Mouse (Mus musculus) telencephalon, adult 2 months (tissue): ENCODE results near the gene Pmepa1.

ENCODE experiments used
- DNase-seq: peaks from one replicate; pipeline ENCODE4 v3.0.0-alpha.2; 2011; ENCODE audit warnings: low read depth, low spot score

Pmepa1 gene

DNA sequence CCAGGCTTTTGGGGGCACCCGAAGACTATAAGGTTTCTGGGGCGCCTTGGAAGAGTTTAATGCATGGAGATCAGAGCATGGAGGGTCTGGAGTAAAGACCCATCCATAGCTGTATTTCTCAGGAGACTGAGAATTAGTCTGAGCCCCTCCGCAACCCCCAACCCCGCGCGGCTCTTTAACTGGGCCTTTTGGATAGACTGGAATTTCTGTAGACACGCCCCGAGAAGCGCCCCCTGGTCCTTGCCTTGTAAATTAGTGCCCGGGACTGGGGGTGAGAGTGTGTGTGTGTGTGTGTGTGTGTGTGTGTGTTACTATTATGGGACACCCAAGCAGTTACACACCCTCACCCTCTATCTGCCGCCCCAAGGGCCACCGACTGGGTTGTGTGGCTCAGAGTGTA is 526 bp upstream of the Pmepa1 start:
- DNase-seq = no peak

DNA sequence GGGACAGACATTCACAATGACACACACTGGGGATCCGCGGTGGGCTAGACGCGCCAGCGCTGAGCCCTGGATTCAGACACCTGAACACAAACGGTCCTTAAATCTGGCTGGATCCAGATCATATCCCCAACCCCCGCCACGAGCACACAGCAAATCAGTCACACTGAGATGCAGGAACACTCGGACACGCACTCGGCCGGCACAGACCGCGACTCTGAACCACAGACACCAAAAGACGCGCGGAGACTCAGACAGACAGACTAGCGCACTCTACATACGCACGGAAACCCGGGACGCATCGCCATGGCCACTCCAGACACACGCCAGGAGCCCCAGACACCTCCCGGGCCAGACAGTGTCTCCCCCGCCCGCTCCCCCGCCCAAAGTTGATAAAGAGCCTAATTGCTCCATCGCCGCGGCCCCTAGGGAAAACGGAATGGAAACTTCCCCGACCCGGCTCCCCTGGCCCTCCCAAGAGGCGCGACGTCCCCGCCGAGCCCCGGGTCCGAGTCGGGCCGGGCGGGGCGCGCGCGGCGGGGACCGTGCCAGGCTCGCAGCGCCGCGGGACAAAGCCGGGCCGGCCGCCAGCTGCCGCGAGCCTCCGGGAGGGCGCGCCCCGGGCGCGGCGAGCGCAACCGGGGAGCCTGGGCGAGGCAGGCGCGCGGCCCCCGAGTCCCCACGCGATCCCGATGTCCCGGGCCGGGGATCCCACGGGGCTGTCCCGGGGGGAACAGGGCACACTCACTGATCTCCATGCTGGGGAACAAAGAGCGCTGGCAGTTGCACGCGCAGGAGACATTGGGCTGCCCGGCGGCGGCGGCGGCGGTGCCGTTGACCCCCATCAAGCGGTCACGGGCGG is 761 bp downstream of the Pmepa1 start:
- no peak for DNase-seq

DNA sequence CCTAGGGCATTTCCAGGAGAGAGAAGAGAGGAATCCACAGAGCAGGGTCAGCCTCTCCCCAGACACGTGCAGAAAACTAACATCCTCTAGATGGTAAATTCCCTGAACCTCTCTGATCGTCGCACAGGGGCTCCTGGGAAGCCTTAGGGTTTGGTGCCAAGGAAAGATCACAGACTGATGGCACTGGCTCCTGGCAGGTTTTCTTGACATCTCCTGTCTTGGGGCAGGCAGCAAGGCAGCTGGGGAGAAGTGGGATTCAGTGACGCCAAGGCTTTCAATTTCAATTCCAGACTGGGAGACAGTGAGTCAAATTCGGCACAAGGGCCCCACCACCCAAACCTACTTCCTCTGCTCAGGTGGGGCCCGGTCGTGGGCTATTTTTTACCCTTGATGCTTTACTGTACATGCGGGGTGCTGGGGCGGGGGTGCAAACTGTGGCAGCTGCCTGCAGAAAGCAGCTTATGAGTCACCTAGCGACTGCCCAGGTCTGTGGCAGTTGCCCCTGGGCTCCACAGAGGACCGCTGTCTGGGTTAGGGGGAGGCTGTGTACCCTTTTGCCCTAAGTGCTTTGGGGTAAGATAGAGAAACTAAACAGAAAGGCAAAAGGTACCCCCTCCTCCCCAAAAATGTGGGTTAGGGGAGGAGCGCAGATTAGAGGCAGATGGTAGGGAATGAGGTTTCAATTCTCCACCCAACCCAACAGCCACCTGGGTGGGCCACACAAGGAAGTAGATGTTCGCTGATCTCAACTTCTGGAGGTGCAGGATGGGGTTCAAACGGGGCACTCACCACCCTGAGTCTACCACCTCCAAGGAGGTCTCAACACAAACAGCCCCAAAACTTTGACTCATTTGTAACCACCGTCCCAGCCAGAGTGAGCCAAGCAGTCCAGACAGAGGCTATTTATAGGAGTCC is 1.6 kb downstream of the Pmepa1 start:
- no peak for DNase-seq

DNA sequence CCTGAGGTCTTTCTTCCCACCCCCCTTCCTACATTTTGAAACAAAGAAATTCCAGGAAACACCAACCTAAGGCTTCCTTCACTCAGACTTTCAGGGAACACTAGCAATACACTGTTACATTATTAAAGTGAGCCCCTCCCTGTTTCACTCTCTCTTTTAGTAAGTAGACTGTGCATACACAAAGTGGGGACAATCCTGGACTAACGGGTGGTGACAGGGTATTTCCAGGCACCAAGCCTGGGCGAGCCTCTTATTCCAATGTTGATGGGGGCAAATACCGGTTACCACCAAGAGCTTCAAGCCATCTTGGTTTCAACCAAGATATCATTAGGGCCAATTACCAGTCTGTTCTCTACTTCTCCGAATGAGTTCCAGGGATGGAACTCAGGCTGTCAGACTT is 2.4 kb downstream of the Pmepa1 start:
- DNase-seq = no peak

DNA sequence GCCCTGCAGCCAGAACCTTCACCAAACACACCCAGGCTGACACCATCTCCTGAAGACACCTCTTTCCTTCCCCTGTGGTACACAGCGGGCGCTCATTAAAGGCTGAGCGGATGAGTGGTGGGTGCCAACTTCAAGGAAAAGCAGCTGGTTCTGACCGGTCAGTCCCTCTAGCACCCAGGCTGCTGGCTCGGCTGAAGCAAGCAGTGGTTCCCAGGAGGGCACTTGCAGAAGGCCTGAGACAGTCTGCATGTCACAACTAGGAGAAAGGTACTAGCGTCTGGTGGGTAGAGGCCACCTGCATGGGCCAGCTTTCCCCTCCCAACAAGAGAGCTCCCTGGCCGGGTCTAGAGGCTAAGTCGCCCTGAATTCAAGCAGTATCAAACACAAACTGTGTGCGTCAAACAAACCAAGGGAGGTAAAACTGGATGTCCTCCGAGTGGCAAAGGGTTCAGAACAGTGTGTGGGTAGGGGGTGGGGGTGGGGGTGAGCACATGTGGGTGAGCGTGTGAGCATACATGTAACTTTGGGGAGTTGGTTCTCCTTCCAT is 3.9 kb downstream of the Pmepa1 start:
- no peak for DNase-seq

DNA sequence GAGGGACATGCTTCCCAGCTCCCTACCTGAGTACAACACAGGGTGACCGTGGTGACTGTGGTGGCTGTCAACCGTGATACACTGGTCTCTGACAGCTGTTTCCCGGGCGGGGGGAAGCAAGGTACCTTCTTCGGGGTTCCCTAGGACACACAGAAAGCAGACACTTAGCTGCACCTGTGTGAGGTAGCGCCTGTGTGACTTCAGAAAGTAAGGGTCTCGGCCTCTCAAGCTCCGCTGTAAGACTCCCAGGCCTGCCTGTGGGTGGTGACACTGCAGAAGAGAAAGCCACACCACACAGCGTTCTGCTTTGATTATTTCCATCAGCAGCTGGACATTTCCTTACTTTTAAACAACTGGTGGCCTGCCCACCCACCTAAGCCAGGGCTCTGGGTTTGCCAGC is 4.8 kb downstream of the Pmepa1 start:
- DNase-seq = no peak

DNA sequence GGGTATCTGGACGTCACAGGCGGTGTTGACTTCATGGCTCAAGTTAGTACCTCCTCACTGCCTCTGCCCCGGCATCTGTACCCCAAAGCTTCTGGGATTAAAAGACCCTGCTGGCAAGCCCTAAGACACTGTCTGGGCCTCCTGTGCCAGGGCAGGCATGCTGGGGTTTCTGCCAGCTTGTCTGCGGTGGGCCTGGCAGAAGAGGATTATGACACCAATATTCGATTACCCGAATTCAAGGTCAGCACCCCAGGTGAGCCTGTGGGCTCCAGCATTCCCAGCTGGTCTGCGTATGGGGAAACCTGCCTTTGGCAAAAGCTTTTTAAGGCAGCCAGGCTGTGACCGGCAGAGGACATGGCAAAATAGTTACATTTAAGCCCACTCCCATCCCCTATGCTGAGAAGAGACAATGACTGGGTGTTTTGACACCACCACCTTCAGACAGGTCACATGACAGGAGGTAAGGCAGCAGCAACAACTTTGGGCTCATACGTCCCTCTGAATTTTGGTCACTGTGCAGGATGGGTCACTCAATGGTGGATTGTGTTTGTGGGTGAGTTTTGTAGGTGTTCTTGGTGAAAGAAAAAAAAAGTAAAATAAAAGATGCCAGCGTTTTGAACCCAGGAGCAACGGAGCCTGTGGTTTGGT is 5.6 kb downstream of the Pmepa1 start:
- DNase-seq = no peak

DNA sequence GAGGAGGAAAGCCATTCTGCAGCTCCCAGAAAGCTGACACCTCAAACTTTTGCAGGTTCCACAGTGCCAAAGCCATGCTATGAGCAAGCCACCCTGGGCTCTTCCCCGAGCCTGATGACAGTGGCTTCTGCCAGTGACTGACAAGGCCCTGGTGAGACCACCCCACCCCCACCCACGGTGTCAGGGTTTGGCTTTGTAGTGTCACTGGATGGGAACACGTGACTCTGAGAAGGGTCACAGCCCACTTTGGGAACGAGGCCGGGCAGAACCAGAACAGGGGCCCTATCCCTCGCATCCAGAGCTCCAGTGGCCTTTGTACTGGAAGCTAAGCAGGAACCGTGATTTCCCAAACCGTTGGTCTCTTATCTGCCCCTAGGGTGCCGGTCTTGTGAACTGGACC is 6.1 kb downstream of the Pmepa1 start:
- DNase-seq = no peak

DNA sequence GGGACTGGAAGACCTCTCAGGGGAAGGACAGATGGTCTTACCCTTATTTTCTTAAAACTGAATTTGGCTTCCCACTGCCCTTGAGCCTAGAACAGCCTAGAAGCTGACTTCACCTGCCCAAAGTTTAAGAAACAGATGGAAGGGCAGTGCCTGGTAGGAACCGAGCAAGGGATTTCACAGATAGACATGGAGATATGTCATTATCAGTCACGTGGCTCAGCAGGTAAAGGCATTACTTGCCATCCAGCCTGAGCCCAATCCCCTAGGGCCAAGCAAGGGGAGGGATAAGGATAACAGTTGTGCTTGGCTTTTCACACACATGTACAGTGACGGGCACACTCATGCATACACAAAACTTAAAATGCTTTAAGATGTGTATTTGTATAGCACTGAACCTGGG is 8.8 kb downstream of the Pmepa1 start:
- DNase-seq = no peak

DNA sequence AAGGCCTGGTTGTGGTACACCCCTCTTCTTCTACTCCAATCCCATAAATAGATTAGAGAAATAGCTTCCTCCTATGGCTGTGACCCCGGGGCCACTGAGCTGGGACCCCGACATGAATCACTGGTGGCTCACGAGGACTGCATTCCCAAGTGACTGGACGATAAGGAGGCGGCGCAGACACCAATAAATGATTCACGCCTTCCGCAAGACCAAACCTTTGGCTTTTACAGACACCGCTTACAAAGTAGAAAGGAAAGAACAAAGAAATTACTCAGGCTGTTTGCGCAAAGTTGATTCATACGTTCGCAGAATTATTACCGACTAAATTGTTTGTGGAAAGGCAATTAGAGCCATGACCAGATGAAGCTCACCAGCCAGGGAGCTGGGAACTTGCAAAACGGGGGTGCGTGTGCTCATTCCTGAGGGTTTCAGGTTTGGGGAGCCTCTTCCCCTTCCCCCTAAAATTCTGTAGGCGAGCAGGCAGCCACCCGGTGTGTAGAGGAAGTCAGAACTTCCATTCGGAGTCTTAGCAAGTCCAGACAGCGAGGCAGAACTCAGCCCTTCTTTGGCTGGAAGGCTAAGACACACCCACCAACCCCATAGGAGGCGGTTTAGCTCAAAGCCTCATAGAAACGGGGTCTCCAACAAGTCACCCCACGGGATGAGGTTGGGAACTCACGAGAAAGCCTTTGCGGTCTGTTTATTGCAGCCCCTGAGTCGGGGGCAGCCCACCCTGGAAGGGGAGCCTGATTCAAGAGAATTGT is 9.8 kb downstream of the Pmepa1 start:
- DNase-seq = no peak

DNA sequence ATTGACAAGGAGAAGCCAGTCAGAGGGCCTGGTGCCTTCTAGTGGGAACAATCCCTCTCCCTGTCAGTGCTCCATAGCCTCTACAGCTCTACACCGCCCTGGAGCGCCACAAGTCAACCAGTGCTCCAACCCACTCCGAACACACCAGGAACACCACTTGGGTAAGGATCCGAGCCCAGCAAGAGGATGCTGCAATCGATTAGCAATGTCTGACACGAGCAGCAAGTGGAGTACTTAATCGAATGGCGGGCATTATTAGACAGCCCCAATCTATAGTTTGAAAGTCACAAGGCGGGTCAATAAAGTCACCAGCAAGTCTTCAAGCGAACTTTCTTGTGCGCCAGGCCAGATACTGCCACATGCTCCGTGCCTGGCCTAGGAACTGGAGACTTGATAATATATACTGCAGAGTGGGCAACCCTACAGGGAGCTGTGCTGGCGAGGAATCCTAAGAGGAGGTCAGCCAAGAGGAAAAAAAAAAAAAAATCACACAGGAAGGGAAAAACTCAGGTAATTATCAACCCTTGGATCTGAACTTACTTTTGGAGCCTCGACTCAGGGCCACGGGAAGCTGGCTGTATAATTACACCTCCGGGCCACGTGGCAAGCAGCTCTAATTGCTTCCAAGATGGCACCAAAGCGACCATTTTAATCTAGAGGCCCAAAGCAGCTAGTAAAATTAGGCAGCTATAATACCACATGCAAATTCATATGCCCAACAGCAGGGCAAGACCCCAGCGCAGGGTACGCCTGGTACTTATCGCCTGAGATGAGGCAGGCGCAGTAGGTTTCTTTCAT is 10.7 kb downstream of the Pmepa1 start:
- no peak for DNase-seq

DNA sequence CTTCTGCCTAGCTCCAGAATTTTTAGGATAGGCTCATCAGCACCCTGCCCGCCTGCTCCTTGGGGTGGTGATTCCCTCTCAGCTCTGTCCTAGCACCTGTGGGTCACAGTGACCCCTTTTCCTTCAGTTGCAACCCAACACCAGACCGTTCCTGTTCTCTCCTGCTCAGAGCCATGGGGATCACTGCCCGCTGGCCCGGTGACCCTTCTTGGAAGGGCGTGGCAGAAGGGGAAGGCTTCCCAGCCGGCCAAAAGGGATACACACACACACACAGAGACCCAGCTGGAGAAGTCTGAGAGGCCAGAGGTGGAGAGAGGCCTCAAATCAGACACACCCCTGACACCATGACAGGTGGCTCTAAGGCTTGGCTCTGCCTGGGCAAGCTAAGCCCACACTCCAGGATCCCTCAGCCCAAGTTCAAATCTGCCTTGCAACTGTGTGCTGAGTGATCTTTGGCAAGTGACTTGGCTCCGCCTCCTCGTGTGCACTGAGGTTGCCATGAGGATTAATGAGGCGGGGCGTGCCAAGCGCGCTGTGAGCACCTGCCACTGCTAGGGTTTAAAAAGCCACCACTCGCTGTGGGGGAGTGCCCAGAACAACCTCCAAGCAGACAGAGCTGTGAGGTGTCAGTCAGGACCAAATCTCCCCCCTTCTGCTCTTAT is 11.7 kb downstream of the Pmepa1 start:
- no peak for DNase-seq

DNA sequence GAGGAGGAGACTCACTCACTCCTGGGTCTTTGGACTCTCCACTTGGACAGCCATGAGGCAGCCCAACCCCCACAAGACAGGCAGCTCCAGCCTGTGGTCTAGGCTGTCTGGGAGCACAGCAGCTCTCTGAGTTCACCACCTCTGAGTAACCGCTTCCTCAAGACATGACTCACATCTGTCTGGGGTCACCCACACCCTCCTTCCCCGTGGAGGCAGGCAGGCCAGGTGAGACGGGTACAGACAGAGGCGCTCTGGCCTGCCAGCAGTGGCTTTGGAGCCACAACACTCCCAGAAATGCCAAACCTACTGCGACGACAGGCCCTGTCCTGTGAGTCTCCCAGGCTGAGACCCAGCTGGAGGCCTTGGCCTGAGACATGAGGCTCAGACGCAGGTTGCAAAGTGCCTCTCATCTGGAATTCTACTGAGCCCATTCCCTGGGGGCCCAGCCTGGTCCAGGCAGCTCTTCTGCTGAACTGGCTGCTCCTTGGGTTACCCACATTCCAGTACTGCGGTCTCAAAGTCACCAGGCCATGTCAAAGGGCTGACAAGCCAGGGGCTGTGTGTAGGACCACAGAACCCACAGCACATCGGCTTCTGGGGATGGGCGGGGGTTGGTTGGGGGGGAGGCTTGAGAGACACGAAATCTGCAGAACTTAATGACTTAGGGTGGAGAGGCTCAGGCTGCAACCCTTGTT is 12.6 kb downstream of the Pmepa1 start:
- no peak for DNase-seq

DNA sequence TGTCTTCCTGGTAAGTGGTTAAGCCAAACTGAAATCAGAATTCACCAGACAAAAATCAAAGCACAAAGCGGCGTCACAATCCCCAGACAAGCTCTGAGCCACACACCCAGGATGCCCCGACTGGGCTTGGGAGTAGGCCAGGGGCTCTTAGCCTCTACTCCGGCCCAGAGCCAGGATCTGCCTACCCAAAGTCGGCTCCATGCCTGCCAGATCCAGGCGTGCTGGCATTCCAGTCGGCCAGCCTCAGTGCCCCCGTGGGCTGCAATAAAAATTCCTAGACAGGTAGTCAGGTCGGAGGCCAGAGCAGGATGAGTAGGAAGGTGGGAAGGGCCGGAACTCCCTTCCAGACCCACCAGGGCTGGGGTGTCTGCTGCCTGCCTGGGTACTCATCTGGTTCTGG is 14.8 kb downstream of the Pmepa1 start:
- no peak for DNase-seq

DNA sequence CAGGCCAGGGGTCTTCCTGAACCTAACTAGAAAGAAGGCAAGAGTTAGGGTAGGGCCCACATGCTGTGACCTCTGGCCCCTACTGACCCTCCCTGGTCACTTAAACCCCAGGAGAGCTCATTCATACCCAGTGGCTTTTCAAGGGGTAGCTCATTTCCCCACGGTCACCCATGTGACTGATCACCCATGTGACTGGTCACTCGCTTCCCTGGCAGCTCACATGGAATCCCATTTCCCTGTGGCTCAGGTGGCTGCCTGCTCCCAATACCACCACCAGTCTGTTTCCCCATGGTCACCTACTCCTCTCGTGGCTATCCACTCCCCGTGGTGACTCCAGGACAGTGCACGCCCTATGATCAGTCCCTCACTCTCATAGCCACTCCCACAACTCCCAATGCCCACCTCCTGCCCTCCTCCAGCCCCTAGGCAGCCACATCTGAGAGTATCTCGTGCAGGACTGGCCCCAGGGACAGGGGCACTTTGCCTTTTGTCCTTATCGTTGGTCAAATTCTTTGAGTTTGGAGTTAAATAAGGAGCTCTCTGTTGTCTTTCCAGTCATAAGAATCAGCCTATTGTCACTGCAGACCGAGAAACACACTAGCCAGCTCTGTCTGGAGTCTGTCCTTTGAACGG is 17.8 kb downstream of the Pmepa1 start:
- DNase-seq = no peak

DNA sequence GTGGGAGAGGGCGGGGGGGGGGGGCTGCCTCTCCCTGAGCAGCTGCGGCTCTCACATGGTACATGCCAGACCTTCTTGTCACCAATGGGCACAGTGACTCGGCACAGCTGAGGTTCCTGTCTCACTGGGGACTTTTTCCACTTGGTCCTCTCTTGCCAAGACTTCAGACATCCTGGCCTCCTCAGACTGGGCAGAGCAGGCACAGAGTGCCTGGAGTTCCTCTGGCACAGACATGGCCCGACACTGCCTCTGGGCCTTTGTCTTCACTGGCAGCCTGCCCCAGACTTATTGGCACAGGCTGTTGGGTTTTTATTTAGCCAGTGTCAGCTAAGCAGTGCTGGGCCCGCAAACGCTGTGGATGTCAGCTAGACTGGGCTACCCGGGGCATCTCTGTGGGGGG is 18.7 kb downstream of the Pmepa1 start:
- DNase-seq = no peak

DNA sequence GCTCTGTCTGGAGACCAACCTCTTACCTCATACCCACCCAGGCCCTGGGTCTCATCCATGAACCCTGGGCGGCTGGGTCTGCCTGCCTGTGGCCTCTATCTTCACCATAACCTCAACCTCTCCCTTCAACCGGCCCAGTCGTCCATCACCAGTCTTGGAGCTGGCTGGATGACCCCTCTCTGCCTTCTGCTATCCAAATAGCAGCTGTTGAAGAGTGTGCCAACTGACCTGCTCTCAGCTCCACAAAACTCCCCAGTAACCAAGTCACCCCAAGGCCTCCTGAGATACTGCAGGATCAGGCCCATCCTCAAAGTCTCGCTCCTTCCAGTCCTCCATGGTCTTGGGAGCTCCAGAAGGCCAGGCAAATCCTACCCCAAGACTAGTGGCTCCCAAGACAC is 19.8 kb downstream of the Pmepa1 start:
- no peak for DNase-seq

DNA sequence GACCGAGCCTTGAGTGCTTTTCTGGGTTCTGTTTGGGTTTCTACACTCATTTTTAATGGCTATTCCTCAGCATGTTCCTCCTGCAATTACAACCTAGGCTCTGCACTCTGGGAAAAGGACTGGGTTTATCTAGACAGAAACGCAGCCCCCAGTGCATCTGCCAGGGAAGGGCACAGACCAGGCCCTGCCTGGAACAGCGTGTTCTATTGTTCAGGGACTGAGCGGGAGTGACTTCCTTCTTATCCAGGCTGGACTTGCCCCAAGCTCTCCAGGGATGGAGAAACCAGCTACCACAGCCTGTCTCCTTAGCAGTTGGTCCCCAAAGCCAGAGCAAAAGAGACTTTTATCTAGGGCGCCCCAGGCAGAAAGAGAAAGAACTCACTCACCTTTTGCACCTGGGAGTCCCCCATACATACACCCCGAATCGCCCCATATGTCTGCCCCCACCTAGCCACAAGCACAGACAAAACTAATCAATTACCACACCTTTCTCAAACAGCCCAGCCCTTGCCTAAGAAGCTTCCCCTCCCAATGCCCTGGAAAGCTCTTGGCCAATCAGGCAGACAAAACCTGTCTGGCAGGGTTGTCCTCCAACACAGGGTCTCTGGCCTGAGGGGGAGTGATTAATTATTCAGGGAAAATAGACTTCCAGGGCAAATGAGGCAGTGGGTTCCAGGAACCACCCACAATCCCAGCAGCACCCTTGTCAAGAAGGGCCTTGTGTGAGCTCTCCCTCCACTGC is 20.4 kb downstream of the Pmepa1 start:
- DNase-seq = no peak
